Mouse (Mus musculus): ENCODE measurements around the gene Klrb1b. TPM values are rescaled to one million over a fixed set of nuclear protein-coding genes. Genes with fewer than 3 reads are reported as not detected.

The Klrb1b gene
- total RNA-seq, 2 experiments from 2014 or later, result 0.21 to 0.45 TPM

Other genes starting within 250 kb of the Klrb1b start
- 1 to 10 TPM in 1 of 2 experiments, not detected in 1; 2.4 TPM for gene A2ml1, start 244.7 kb downstream of the Klrb1b start, total RNA-seq (2021)
- not detected for gene Klrb1a, start 202.8 kb downstream of the Klrb1b start, total RNA-seq (2021)
- under 1 TPM; 0.40 to 0.98 TPM for gene Clec2h, start 163.9 kb downstream of the Klrb1b start, total RNA-seq (2021)
- not detected for gene Klrb1, start 103.3 kb downstream of the Klrb1b start, total RNA-seq (2021)
- not detected for gene Klrb1c, start 37.1 kb downstream of the Klrb1b start, total RNA-seq (2021)
- not detected for gene Gm44511, start within 50 bp of the Klrb1b start, total RNA-seq (2021)
- gene Clec2i, start 61.3 kb upstream of the Klrb1b start, total RNA-seq (2021), result under 1 TPM in 1 of 2 experiments, not detected in 1; 0.62 TPM
- gene BC035044, start 64.8 kb upstream of the Klrb1b start, total RNA-seq (2021), result 1 to 10 TPM in 1 of 2 experiments, under 1 TPM in 1; 0.45 to 1.4 TPM
- 1 to 10 TPM; 2.2 to 3.1 TPM for gene Clec2g, start 108.0 kb upstream of the Klrb1b start, total RNA-seq (2021)
- not detected for gene Klrb1f, start 219.6 kb upstream of the Klrb1b start, total RNA-seq (2021)

Measured in heart, adult 18-20 months (tissue).